Mouse (Mus musculus) 3134 (cell line): Measurements from ENCODE around the gene Ap5b1.

Experiments used
- DNase-seq: peaks from one replicate; pipeline ENCODE4 v3.0.0-alpha.2; 2011; ENCODE audit warnings: low spot score; ENCODE audit not compliant: insufficient read length; ENCODE audit errors: extremely low read depth

The Ap5b1 gene

GRCm38 (mm10) chr19:5609171-5609546, 41.3 kb downstream of the Ap5b1 start:
- no peak for DNase-seq

DNA sequence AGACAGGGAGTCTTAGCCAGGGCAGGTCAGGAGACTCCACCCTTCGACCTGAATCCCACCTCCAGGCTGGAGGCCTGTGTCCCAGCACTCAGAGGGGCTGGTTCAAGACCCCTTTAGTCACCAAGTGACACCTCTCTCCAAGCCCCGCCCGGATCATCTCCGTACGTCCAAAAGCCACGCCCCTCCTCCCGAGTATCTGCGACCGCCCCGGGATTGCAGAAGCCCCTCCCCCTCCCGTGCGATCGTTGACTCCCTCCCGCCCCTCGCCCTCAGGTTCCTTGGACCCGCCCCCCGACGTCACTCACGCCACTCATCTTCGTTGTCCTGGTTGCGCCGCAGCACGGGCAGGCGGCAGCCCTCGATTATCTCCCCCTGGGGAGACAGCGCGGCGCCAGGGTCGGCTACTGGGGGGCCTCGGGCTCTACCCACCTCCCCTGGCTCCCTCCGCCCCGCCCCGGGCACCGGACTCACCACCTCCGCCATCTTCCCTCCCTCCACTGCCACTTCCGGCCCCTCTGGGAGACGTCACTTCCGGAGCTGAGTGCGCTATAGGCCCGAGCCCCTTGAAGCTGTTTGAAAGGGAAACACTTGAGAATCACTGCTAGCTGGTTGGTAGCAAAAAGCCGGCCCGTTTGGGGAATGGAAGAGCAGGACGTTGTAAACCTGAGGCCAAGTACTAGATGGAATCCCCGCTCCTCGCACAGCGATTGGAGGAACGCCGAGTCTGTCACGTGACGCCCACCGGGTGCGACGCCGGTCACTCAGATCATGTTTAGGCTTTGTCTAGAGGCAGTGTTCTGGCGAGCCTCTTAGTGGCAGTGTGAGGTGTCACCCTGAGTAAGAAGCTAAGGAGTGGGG, 42.0 kb downstream of the Ap5b1 start, which contains the start of gene Kat5:
Gene Kat5, minus strand, starts transcription at position 691 of the 858 bp plus-strand sequence.
- peak; percentile 91 for DNase-seq

DNA sequence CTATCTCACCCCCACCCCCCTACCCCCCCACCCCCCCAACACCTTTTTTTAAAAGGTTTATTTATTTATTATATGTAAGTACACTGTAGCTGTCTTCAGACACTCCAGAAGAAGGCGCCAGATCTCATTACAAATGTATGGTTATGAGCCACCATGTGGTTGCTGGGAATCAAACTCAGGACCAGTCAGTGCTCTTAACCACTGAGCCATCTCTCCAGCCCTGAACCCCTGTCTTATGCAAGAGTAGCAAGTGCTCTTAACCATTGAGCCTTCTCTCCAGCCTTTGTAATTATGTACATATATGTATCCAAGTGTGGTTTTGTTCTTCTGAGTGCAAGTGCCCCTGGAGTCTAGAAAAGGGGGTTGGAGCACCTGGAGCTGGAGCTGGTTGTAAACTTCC, 44.1 kb downstream of the Ap5b1 start:
- DNase-seq: no peak

DNA sequence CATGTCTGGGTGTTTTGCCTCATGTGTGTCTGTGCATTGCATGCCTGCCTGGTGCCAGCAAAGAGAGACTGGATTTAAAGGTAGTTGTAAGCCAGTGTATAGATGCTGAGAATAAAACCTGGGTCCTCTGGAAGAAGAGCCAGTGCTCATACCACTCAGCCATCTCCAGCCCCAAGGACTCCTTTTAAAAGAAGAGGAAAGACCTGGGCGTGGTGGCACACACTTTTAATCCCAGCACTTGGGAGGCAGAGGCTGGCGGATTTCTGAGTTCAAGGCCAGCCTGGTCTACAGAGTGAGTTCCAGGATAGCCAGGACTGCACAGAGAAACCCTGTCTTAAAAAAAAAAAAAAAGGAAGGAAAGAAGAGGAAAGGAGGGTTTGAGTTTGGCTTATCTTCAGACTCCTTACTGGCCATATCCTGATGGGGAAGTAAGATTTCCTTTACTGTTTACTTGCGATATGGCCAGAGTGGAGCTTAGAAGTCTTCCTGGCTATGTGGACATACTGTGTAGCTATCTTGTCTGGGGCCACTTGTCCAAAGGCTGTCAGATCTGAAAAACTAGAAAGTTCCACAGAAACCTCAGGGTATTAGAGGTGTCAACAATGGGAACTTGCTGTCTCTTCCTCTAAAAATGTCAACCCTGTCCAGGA, 45.1 kb downstream of the Ap5b1 start:
- no peak for DNase-seq

GRCm38 (mm10) chr19:5614953-5615352, 47.1 kb downstream of the Ap5b1 start:
- DNase-seq: no peak

DNA sequence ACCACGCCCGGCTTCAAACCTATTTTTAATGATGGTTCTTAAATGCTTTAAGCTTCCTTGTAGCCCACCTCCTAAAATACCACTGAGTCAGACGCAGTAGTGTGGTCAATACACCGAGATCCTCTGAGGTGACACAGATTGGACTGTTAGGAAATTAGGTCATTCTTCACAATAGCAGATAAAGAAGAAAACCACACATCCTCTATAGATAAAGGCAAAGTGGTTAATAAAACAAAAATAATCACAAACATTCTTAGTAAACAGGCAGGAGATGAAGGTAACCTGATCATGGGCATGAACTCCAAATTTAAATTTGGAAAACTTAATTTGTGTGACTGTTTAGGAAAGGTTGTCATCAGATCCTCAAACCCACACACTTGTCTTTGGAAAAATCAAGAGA, 52.2 kb downstream of the Ap5b1 start:
- DNase-seq: no peak
